Mouse (Mus musculus) limb, embryonic 13.5 days (tissue): ENCODE results near the gene Dtx3. TPM values are rescaled to one million over a fixed set of nuclear protein-coding genes. Genes with fewer than 3 reads are reported as not detected.
A peak's percentile ranks its signal among the peaks of the same experiment; 100 is the strongest.
"Not testable (repeated sequence)": the region's sequence is repeated elsewhere in the genome, so short reads cannot be mapped to it uniquely, and the experiment has no call there.

ENCODE experiments used
- ATAC-seq: fragments of 200-750 bp; cut with Nextera tagmentation; 2 replicates; pipeline ENCODE4 v1.8.0; 2017; ENCODE audit warnings: low read depth, moderate number of reproducible peaks, moderate TSS enrichment; ENCODE audit not compliant: low FRiP score
- H3K27ac ChIP-seq: fragments of 300-500 bp; sonication (generic); 2 replicates; pipeline ENCODE4 v1.5.1; 2015; ENCODE audit warnings: inconsistent platforms, mild to moderate bottlenecking, moderate library complexity
- H3K27me3 ChIP-seq: fragments of 300-500 bp; sonication (generic); 2 replicates; pipeline ENCODE4 v1.6.1; 2015; ENCODE audit warnings: mild to moderate bottlenecking, inconsistent platforms
- H3K36me3 ChIP-seq: fragments of 300-500 bp; sonication (generic); 2 replicates; pipeline ENCODE4 v1.6.1; 2015; ENCODE audit warnings: inconsistent platforms, mild to moderate bottlenecking, moderate library complexity
- H3K4me1 ChIP-seq: fragments of 300-500 bp; sonication (generic); 2 replicates; pipeline ENCODE4 v1.6.1; 2015; ENCODE audit warnings: inconsistent platforms
- H3K4me2 ChIP-seq: fragments of 300-500 bp; sonication (generic); replicated peaks from 2 replicates; pipeline ENCODE4 v1.6.1; 2015; ENCODE audit warnings: inconsistent platforms, mild to moderate bottlenecking, moderate library complexity
- H3K4me3 ChIP-seq: fragments of 300-500 bp; sonication (generic); 2 replicates; pipeline ENCODE4 v1.5.1; 2015; ENCODE audit warnings: moderate library complexity, mild to moderate bottlenecking, inconsistent platforms
- H3K9ac ChIP-seq: fragments of 300-500 bp; sonication (generic); 2 replicates; pipeline ENCODE4 v1.6.1; 2015; ENCODE audit warnings: mild to moderate bottlenecking, inconsistent platforms
- H3K9me3 ChIP-seq: fragments of 300-500 bp; sonication (generic); 2 replicates; pipeline ENCODE4 v1.6.1; 2016; ENCODE audit warnings: inconsistent platforms
- WGBS: fragments of 180-500 bp; shearing (Covaris S2); methylation state at CpG from one replicate; pipeline ENCODE4 v1.1.7; 2015; 5-methylcytosine and 5-hydroxymethylcytosine counted together
- polyA plus RNA-seq: library from polyadenylated mRNA; unstranded; fragments of >200 nt; fragmentation: Nextera tagmentation; extraction: Ambion mirVana; gene quantifications from 2 replicates; pipeline ENCODE4 v1.2.1, GENCODE M21; 2015

Dtx3 gene
- polyA plus RNA-seq, 1 experiment from 2014 or later: 173 TPM

DNA sequence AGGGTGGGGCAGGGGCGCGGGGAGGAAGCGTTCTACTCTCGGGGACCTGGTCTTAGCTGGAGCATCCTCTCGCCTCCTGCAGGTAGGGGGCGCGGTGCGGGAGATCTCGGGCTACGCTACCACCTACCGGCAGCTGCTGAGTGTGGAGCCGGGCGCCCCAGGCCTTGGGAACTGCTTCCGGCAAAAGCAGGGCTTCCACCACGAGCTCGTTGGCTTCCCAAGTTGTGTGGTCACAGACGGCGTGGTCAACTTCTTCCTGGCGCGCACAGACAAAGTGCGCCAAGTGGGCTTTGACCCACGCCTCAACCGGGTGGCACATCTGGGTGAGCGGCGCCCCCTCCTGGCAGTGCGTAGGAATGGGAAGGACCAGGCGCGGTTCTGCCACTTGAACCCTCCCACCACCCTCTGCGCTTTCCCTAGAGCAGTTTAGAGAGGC lies 24.7 kb downstream of the Dtx3 start:
- Histone ChIP-seq H3K27me3 (peaks cover 64% of the 10 kb centered on the region), H3K36me3 (no peaks in the 10 kb centered on the region), H3K4me2 (peak overlapping the region; percentile 68), H3K9ac (peak overlapping the region; percentile 10; the same call in 1 of the 2 replicates), H3K27ac (no peak overlapping the region), H3K9me3 (no peaks in the 10 kb centered on the region), H3K4me1 (peaks cover 23% of the 10 kb centered on the region), H3K4me3 (peak overlapping the region; percentile 42)
- WGBS: 1% methylated on average over 29 of the region's 29 CpGs
- ATAC-seq: peak; percentile 77

DNA sequence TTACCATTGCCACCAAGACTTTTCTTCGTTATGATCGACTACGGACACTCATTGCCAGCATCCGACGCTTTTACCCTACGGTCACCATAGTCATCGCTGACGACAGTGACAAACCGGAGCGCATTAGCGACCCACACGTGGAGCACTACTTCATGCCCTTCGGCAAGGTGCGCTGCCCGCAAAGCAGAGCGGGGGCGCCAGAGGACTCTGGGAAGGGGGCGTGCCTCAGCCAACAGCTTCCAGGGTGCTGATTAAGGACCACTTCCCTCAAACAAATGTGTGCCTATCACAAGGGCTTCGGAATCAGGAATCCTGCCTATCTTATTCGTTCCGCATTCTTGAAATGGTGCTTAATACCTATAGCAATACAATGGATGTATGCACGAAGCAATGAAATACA lies 25.5 kb downstream of the Dtx3 start:
- H3K27ac ChIP-seq: no peak overlapping the region
- H3K4me3 ChIP-seq: peak overlapping the region; percentile 42
- H3K4me2 ChIP-seq: peak overlapping the region; percentile 68
- H3K36me3 ChIP-seq: no peaks in the 10 kb centered on the region
- no peak for ATAC-seq
- H3K27me3 ChIP-seq: peaks cover 72% of the 10 kb centered on the region
- H3K9ac ChIP-seq: peak overlapping the region; percentile 10; the same call in 1 of the 2 replicates
- WGBS: 2% methylated on average over 22 of the region's 22 CpGs
- H3K4me1 ChIP-seq: peaks cover 30% of the 10 kb centered on the region
- H3K9me3 ChIP-seq: no peaks in the 10 kb centered on the region

DNA sequence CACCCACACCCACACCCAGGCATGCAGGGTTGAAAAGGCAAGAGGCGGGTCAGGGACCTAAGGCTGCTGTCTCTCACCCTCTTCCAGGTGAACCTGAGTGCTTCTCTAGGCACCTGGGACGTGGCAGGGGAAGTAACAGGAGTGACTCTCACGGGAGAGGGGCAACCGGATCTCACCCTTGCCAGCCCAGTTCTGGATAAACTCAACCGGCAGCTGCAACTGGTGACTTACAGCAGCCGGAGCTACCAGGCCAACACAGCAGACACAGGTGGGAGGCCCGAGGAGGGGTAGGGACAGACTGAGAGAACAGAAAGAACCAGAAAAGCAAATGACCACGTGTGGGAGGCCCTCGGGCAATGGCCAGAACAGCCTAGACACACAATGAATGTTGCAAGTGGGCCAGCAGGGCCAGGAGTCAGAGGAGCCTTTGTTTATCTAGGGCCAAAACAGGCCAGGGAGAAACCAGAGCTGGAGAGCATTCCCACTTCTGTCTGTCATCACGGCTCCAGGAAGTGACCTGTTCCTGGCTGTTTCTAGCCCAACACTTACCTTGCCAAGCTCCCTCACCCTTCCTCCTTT lies 27.8 kb downstream of the Dtx3 start:
- 19% methylated on average over 10 of the region's 10 CpGs for WGBS
- H3K4me1 ChIP-seq: peaks cover 30% of the 10 kb centered on the region

DNA sequence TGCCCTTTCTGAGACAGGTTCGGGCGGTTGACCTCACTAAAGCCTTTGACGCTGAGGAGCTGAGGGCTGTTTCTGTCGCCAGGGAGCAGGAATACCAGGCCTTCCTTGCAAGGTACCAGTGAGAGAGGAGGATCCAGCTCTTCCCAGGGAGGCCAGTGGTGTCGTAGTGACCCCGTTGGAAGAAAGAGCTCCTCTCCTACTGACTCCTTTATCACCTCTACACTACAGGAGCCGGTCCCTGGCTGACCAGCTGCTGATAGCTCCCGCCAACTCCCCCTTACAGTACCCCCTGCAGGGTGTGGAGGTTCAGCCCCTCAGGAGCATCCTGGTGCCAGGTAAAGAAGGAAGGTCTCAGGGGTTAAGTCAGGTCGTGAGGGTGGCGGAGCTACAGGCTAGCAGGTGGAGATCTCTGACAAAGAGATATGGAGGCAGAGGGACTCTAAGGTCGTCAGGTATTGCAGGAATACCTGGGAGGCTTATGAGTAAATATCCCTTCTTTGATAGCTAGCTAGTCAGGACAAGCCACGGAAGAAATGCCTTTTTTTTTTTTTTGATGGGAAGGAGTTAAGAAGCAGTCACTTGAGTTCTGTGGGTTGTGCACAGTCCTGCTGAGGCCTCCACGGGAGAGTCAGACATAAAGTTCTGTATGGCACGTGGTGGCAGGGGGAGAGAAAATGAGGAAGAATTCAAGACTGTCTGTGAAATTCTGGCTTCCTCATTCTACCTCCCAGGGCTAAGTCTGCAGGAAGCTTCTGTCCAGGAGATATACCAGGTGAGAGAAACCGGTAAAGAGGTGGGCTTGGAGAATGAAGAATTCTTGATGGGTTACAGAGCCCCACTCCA lies 28.5 kb downstream of the Dtx3 start:
- Histone ChIP-seq H3K27ac (no peak overlapping the region), H3K9me3 (no peaks in the 10 kb centered on the region), H3K4me2 (peak overlapping the region; percentile 100), H3K4me1 (peaks cover 30% of the 10 kb centered on the region), H3K4me3 (peak overlapping the region; percentile 65), H3K9ac (no peak overlapping the region), H3K36me3 (no peaks in the 10 kb centered on the region), H3K27me3 (peaks cover 89% of the 10 kb centered on the region)
- WGBS: 22% methylated on average over 15 of the region's 15 CpGs
- no peak for ATAC-seq

More for the DNA sequence above, 27.8 kb downstream of the Dtx3 start:
- no peak overlapping the region for H3K4me2 ChIP-seq
- H3K9me3 ChIP-seq: no peaks in the 10 kb centered on the region
- H3K36me3 ChIP-seq: no peaks in the 10 kb centered on the region
- peaks cover 92% of the 10 kb centered on the region for H3K27me3 ChIP-seq
- H3K27ac ChIP-seq: no peak overlapping the region
- H3K4me3 ChIP-seq: no peak overlapping the region
- no peak for ATAC-seq
- no peak overlapping the region for H3K9ac ChIP-seq

DNA sequence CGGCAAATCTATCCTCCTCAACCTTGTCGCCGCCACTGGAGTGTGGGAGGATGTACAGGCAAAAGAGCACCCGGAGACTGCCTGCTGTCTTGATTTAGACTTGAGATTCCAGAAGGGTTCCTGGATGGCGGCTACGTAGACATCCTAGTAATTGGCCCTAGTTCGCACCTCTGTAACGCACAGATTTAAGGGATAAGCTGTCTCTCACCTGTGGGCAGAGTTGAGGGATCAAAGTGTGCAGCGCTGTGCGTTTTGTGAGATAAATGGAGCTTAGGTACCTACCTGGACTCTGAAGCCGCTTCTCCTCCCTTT lies 29.2 kb downstream of the Dtx3 start:
- no peak; the same call in 1 of the 2 replicates for ATAC-seq
- Histone ChIP-seq H3K4me2 (peak overlapping the region; percentile 100), H3K36me3 (no peaks in the 10 kb centered on the region), H3K4me1 (peaks cover 30% of the 10 kb centered on the region), H3K27me3 (peaks cover 83% of the 10 kb centered on the region), H3K9me3 (no peaks in the 10 kb centered on the region), H3K4me3 (peak overlapping the region; percentile 65), H3K27ac (no peak overlapping the region), H3K9ac (peak overlapping the region; percentile 76)
- 5% methylated on average over 11 of the region's 11 CpGs for WGBS

DNA sequence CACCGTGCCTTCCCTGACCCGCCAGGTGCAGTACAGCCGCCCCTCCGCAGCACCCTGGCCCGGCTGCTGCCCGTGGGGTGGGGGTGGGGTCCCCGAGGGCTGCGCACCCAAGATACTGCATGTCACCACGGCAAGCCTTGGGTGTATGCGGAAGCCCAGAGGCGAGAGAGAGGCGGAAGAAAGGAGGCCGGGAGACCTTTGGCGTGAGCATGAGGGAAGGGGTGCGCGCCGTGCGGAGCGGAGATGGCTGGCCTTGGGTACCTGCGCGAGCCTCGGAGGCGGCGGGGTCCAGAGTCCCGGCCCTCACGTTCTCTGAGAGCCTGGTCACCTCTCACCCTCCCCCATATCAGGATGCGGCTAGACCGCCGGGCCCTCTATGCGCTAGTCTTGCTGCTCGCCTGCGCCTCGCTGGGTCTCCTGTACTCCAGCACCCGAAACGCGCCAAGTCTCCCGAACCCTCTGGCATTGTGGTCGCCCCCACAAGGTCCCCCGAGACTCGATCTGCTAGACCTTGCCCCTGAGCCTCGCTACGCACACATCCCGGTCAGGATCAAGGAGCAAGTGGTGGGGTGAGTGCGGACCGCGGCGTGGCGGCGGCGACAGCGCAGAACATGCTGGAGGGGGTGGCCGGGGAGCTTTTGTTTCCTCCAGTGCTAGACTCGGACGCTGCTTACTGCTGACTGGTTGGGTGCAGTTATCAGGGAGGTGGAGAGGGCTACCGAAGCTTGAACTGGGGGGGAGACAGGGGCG lies 29.7 kb downstream of the Dtx3 start:
- Histone ChIP-seq H3K9me3 (no peaks in the 10 kb centered on the region), H3K9ac (peak overlapping the region; percentile 76), H3K4me2 (peak overlapping the region; percentile 100), H3K4me3 (peak overlapping the region; percentile 65), H3K36me3 (no peaks in the 10 kb centered on the region), H3K4me1 (peaks cover 27% of the 10 kb centered on the region), H3K27me3 (peaks cover 78% of the 10 kb centered on the region), H3K27ac (no peak overlapping the region)
- WGBS: under 1% methylated on average over 55 of the region's 56 CpGs
- ATAC-seq: peak; percentile 22

DNA sequence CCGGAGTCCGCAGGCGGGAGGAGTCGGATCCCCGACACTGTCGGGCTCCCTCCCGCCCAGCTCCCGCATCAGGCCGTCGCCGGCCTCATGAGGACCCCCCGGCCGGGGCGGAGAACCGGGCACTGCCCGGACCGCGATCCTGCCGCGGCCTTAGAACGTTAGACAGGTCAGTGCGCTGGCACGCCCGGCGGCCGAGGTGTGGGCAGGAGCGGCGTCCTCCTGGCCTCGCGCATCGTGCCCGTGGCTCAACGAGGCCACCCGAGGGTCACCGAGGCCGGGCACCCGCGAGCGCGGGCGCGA lies 30.2 kb downstream of the Dtx3 start:
- no peaks in the 10 kb centered on the region for H3K36me3 ChIP-seq
- WGBS: 1% methylated on average over 40 of the region's 42 CpGs
- H3K27ac ChIP-seq: no peak overlapping the region
- H3K9me3 ChIP-seq: no peaks in the 10 kb centered on the region
- peak overlapping the region; percentile 76 for H3K9ac ChIP-seq
- peaks cover 22% of the 10 kb centered on the region for H3K4me1 ChIP-seq
- ATAC-seq: no peak; the same call in 1 of the 2 replicates
- peak overlapping the region; percentile 65 for H3K4me3 ChIP-seq
- H3K4me2 ChIP-seq: peak overlapping the region; percentile 100
- H3K27me3 ChIP-seq: peaks cover 75% of the 10 kb centered on the region

DNA sequence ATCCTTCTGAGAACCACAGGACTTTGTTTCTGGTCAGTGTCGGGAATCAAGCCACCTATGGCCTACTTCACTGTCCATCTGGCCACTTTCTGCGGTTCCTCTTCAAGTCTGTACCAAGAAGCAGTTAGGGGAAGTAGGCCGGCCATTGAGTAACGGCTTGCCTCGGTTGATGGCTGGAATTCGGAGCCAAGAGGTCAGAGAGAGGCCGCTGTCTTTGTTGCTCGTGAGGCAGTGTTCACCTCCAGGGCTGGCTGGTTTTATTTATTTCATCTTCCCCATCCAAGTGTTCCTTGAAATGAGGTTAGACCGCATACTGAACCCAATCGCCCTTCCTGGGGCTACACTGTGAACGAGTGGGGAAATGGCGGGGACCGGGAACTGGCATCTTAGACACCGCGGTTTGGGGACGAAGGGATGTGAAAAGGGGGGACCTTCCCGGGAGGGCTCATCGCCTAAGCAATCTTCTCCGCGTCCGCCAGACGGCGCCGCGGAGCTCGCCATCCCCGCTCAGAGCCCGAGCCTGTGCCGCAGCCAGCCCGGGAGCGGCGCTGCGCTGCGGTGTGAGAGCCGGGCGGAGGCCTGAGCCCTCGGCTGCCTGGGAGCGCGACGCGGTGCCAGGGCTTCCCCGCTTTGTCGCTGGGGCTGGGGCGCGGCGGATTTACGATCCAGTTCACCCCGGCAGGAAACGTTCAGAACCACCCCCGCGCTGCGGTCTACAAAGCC lies 30.7 kb downstream of the Dtx3 start, which contains the start of gene B4galnt1:
Gene B4galnt1, plus strand, starts transcription at position 595 of the 723 bp plus-strand sequence.
- Histone ChIP-seq H3K9ac (peak within 1 kb of the TSS; percentile 76), H3K27me3 (peaks cover 72% of the 10 kb centered on the region), H3K4me1 (peaks cover 17% of the 10 kb centered on the region), H3K27ac (no peak within 1 kb of the TSS), H3K4me3 (peak within 1 kb of the TSS; percentile 65), H3K36me3 (no peaks in the 10 kb centered on the region), H3K9me3 (no peaks in the 10 kb centered on the region), H3K4me2 (peak within 1 kb of the TSS; percentile 100)
- ATAC-seq: peak; percentile 83
- WGBS: 3% methylated on average over 52 of the region's 52 CpGs

DNA sequence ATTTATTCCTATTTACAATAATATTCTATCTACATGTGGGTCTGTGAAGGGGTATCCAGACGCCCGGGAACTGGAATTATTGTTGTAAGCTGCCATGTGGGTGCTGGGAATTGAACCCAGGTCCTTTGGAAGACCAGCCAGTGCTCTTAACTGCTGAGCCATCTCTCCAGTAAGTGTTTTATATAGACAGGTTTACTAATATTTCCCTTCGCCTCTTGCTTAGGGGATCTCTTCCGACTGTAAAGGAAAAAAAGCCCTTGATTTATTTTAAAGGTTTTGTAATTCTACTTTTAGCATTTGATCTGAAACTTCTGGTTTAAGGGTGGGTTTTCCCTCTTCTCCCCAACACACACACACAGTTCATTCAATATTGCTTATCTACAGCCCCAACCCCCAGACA lies 31.3 kb downstream of the Dtx3 start:
- no peak for ATAC-seq
- Histone ChIP-seq H3K27ac (no peak overlapping the region), H3K4me1 (peaks cover 15% of the 10 kb centered on the region), H3K36me3 (no peaks in the 10 kb centered on the region), H3K9ac (no peak overlapping the region), H3K9me3 (no peaks in the 10 kb centered on the region), H3K27me3 (peaks cover 66% of the 10 kb centered on the region), H3K4me3 (0 out of 2 replicates have a peak overlapping the region, but pooled peaks have one; percentile 65), H3K4me2 (peak overlapping the region; percentile 100)
- WGBS: 92% methylated on average over 4 of the region's 4 CpGs

DNA sequence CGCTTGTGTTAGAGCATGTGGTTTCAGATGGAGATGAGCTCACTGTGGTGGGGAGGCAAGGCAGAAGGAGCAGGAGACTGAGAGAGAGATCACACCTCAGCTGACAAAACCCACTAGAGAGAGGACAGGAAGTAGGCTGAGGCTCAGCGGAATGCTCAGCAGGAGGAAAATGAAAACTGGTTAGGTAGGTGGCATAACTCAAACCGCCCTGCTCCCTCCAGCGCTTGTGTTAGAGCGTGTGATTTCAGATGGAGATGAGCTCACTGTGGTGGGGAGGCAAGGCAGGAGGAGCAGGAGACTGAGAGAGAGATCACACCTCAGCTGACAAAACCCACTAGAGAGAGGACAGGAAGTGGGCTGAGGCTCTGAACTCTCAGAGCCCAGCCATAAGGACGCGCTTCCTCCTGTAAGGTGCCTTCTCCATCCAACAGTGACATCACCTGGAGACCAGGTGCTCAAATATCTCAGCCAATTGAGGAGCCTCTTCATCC lies 32.7 kb downstream of the Dtx3 start:
- not testable (repeated sequence) for H3K4me2 ChIP-seq, H3K27ac ChIP-seq, H3K36me3 ChIP-seq, H3K4me3 ChIP-seq, H3K9me3 ChIP-seq, H3K9ac ChIP-seq, ATAC-seq
- WGBS: 45% methylated on average over 7 of the region's 7 CpGs
- H3K27me3 ChIP-seq: peaks cover 52% of the 10 kb centered on the region
- H3K4me1 ChIP-seq: peaks cover 15% of the 10 kb centered on the region

DNA sequence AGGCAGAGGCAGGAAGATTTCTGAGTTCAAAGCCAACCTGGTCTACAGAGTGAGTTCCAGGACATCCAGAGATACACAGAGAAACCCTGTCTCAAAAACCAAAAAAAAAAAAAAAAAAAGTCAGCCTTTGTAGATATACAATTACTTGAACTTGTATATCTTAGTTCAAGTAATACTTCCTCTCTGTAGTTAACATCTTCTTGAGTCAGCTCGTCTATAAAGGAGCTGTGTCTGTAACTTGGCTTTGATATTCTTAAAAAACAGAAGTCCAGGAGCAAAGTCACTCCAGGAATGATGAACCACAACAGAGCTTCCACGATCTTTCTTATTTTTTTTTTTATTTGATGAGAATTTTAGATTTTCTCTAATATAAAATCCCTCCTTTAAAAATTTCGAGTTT lies 34.8 kb downstream of the Dtx3 start:
- H3K4me1 ChIP-seq: peaks cover 5% of the 10 kb centered on the region
- H3K36me3 ChIP-seq: no peaks in the 10 kb centered on the region
- H3K9me3 ChIP-seq: no peaks in the 10 kb centered on the region
- H3K4me3 ChIP-seq: no peak overlapping the region
- no peak overlapping the region for H3K27ac ChIP-seq
- no peak overlapping the region for H3K9ac ChIP-seq
- peaks cover 32% of the 10 kb centered on the region for H3K27me3 ChIP-seq
- H3K4me2 ChIP-seq: no peak overlapping the region
- 75% methylated on average over 3 of the region's 3 CpGs for WGBS
- no peak for ATAC-seq
